Mouse (Mus musculus) Muller cell, postnatal 12 days (primary cell): Measurements from ENCODE around the gene Sele.
A peak's percentile ranks its signal among the peaks of the same experiment; 100 is the strongest.
"Not testable (repeated sequence)": the region's sequence is repeated elsewhere in the genome, so short reads cannot be mapped to it uniquely, and the experiment has no call there.

Source experiments
- DNase-seq: peaks from one replicate; pipeline ENCODE4 v3.0.0-alpha.2; 2015; ENCODE audit errors: inconsistent ontology term

Sele gene

GRCm38 (mm10) chr1:164047934-164048333 is at the start of gene Sele:
TSS of gene Sele (plus strand) at chr1:164048234.
- DNase-seq, result no peak

- no peak for DNase-seq
Observed at GRCm38 (mm10) chr1:164001831-164002452, 46.1 kb upstream of the Sele start.

- DNase-seq, result no peak
Observed at GRCm38 (mm10) chr1:164004311-164004710, 43.7 kb upstream of the Sele start.

- no peak for DNase-seq
Observed at GRCm38 (mm10) chr1:164009235-164009634, 38.8 kb upstream of the Sele start.

- DNase-seq, result no peak
Observed at GRCm38 (mm10) chr1:164014616-164015015, 33.4 kb upstream of the Sele start.

- DNase-seq, result no peak
Observed at GRCm38 (mm10) chr1:164018221-164018896, 29.7 kb upstream of the Sele start.

GRCm38 (mm10) chr1:164019789-164020188 is 28.2 kb upstream of the Sele start:
- DNase-seq, result no peak

GRCm38 (mm10) chr1:164020746-164021145 is 27.3 kb upstream of the Sele start:
- DNase-seq, result not testable (repeated sequence)

- DNase-seq, result not testable (repeated sequence)
Observed at GRCm38 (mm10) chr1:164022106-164022505, 25.9 kb upstream of the Sele start.

- no peak for DNase-seq
Observed at GRCm38 (mm10) chr1:164025685-164026084, 22.3 kb upstream of the Sele start.

- DNase-seq, result no peak
Observed at GRCm38 (mm10) chr1:164027416-164027815, 20.6 kb upstream of the Sele start.

- DNase-seq, result no peak
Observed at GRCm38 (mm10) chr1:164040385-164041135, 7.5 kb upstream of the Sele start.

- no peak for DNase-seq
Observed at GRCm38 (mm10) chr1:164043549-164043948, 4.5 kb upstream of the Sele start.

GRCm38 (mm10) chr1:164053561-164053960 is 5.5 kb downstream of the Sele start:
- no peak for DNase-seq

GRCm38 (mm10) chr1:164054800-164055199 is 6.8 kb downstream of the Sele start:
- DNase-seq, result no peak

GRCm38 (mm10) chr1:164060071-164060470 is 12.0 kb downstream of the Sele start:
- no peak for DNase-seq

- peak; percentile 22 for DNase-seq
Observed at GRCm38 (mm10) chr1:164061278-164061677, 13.2 kb downstream of the Sele start.

GRCm38 (mm10) chr1:164061925-164062324 is 13.9 kb downstream of the Sele start, which contains the start of gene Sell:
TSS of gene Sell (plus strand) at chr1:164061982.
- no peak for DNase-seq

- DNase-seq, result no peak
Observed at GRCm38 (mm10) chr1:164062856-164063255, 14.8 kb downstream of the Sele start.

- DNase-seq, result no peak
Observed at GRCm38 (mm10) chr1:164063745-164064144, 15.7 kb downstream of the Sele start.

- DNase-seq, result no peak
Observed at GRCm38 (mm10) chr1:164069261-164069660, 21.2 kb downstream of the Sele start.

- DNase-seq, result no peak
Observed at GRCm38 (mm10) chr1:164070461-164070860, 22.4 kb downstream of the Sele start.

- no peak for DNase-seq
Observed at GRCm38 (mm10) chr1:164071111-164071510, 23.1 kb downstream of the Sele start.
